Mouse (Mus musculus) forebrain, embryonic 12.5 days (tissue): ENCODE results near the gene Cit. TPM values are rescaled to one million over a fixed set of nuclear protein-coding genes. Genes with fewer than 3 reads are reported as not detected.

Source experiments
- ATAC-seq: fragments of 200-750 bp; cut with Nextera tagmentation; 2 replicates; pipeline ENCODE4 v1.8.0; 2017; ENCODE audit warnings: moderate TSS enrichment; ENCODE audit not compliant: low FRiP score
- H3K27ac ChIP-seq: fragments of 300-500 bp; sonication (generic); 2 replicates; pipeline ENCODE4 v1.5.1; 2016; ENCODE audit warnings: mild to moderate bottlenecking
- H3K27me3 ChIP-seq: fragments of 300-500 bp; sonication (generic); 2 replicates; pipeline ENCODE4 v1.6.1; 2016; ENCODE audit warnings: mild to moderate bottlenecking
- H3K36me3 ChIP-seq: fragments of 300-500 bp; sonication (generic); replicated peaks from 2 replicates; pipeline ENCODE4 v1.6.1; 2016; ENCODE audit warnings: mild to moderate bottlenecking
- H3K4me1 ChIP-seq: fragments of 300-500 bp; sonication (generic); 2 replicates; pipeline ENCODE4 v1.6.1; 2016
- H3K4me2 ChIP-seq: fragments of 300-500 bp; sonication (generic); 2 replicates; pipeline ENCODE4 v1.6.1; 2016; ENCODE audit warnings: mild to moderate bottlenecking, moderate library complexity
- H3K4me3 ChIP-seq: fragments of 300-500 bp; sonication (generic); replicated peaks from 2 replicates; pipeline ENCODE4 v1.5.1; 2016; ENCODE audit warnings: mild to moderate bottlenecking
- H3K9ac ChIP-seq: fragments of 300-500 bp; sonication (generic); 2 replicates; pipeline ENCODE4 v1.6.1; 2016; ENCODE audit warnings: mild to moderate bottlenecking
- H3K9me3 ChIP-seq: fragments of 300-500 bp; sonication (generic); 2 replicates; pipeline ENCODE4 v1.6.1; 2016
- WGBS: fragments of 180-500 bp; shearing (Covaris S2); methylation state at CpG from one replicate; pipeline ENCODE4 v1.1.7; 2016; 5-methylcytosine and 5-hydroxymethylcytosine counted together
- polyA plus RNA-seq: library from polyadenylated mRNA; unstranded; fragments of >200 nt; fragmentation: Nextera tagmentation; extraction: Ambion mirVana; gene quantifications from 2 replicates; pipeline ENCODE4 v1.2.1, GENCODE M21; 2016

Cit gene
- polyA plus RNA-seq, 1 experiment from 2014 or later = 46.5 TPM

GRCm38 (mm10) chr5:116019371-116019770, 174.3 kb downstream of the Cit start:
- H3K27ac ChIP-seq = no peak overlapping the region
- H3K9ac ChIP-seq = no peak overlapping the region
- no peak overlapping the region for H3K4me2 ChIP-seq
- peaks cover 16% of the 10 kb centered on the region for H3K4me1 ChIP-seq
- no peak overlapping the region for H3K4me3 ChIP-seq
- peaks cover 79% of the 10 kb centered on the region for H3K36me3 ChIP-seq
- H3K27me3 ChIP-seq = no peaks in the 10 kb centered on the region
- 88% methylated on average over 11 of the region's 11 CpGs for WGBS
- no peaks in the 10 kb centered on the region for H3K9me3 ChIP-seq
- ATAC-seq = no peak

GRCm38 (mm10) chr5:116021552-116021951, 176.5 kb downstream of the Cit start:
- no peak overlapping the region for H3K9ac ChIP-seq
- no peak overlapping the region for H3K4me3 ChIP-seq
- 93% methylated on average over 14 of the region's 14 CpGs for WGBS

GRCm38 (mm10) chr5:116022131-116022530, 177.1 kb downstream of the Cit start:
- H3K4me2 ChIP-seq = peak overlapping the region; percentile 90; the same call in 1 of the 2 replicates
- H3K9ac ChIP-seq = no peak overlapping the region
- 95% methylated on average over 12 of the region's 12 CpGs for WGBS
- H3K27me3 ChIP-seq = no peaks in the 10 kb centered on the region
- ATAC-seq = no peak
- peaks cover 51% of the 10 kb centered on the region for H3K36me3 ChIP-seq
- H3K9me3 ChIP-seq = no peaks in the 10 kb centered on the region
- no peak overlapping the region for H3K4me3 ChIP-seq
- H3K4me1 ChIP-seq = peaks cover 16% of the 10 kb centered on the region
- H3K27ac ChIP-seq = no peak overlapping the region

More at GRCm38 (mm10) chr5:116021552-116021951, 176.5 kb downstream of the Cit start:
- no peaks in the 10 kb centered on the region for H3K27me3 ChIP-seq
- H3K27ac ChIP-seq = no peak overlapping the region
- H3K4me1 ChIP-seq = peaks cover 16% of the 10 kb centered on the region
- ATAC-seq = no peak
- no peaks in the 10 kb centered on the region for H3K9me3 ChIP-seq
- H3K4me2 ChIP-seq = no peak overlapping the region
- H3K36me3 ChIP-seq = peaks cover 57% of the 10 kb centered on the region

- H3K4me3 ChIP-seq = peak overlapping the region; percentile 80
- no peaks in the 10 kb centered on the region for H3K27me3 ChIP-seq
- H3K36me3 ChIP-seq = peaks cover 45% of the 10 kb centered on the region
- 85% methylated on average over 7 of the region's 7 CpGs for WGBS
- H3K4me1 ChIP-seq = peaks cover 16% of the 10 kb centered on the region
- peak overlapping the region; percentile 82; the same call in 1 of the 2 replicates for H3K9ac ChIP-seq
- H3K9me3 ChIP-seq = no peaks in the 10 kb centered on the region
- peak overlapping the region; percentile 90 for H3K4me2 ChIP-seq
- ATAC-seq = no peak
- H3K27ac ChIP-seq = 0 out of 2 replicates have a peak overlapping the region, but pooled peaks have one; percentile 53
Measured at GRCm38 (mm10) chr5:116022658-116023200, 177.7 kb downstream of the Cit start.

GRCm38 (mm10) chr5:116023251-116023661, 178.2 kb downstream of the Cit start:
- peaks cover 16% of the 10 kb centered on the region for H3K4me1 ChIP-seq
- H3K27ac ChIP-seq = peak overlapping the region; percentile 53
- peaks cover 40% of the 10 kb centered on the region for H3K36me3 ChIP-seq
- H3K9me3 ChIP-seq = no peaks in the 10 kb centered on the region
- H3K9ac ChIP-seq = peak overlapping the region; percentile 82
- peak overlapping the region; percentile 80 for H3K4me3 ChIP-seq
- no peaks in the 10 kb centered on the region for H3K27me3 ChIP-seq
- peak overlapping the region; percentile 90 for H3K4me2 ChIP-seq
- no peak for ATAC-seq
- WGBS = 16% methylated on average over 8 of the region's 8 CpGs

GRCm38 (mm10) chr5:116023821-116024284, 178.8 kb downstream of the Cit start:
- Histone ChIP-seq H3K4me2 (peak overlapping the region; percentile 90), H3K9ac (peak overlapping the region; percentile 82), H3K9me3 (no peaks in the 10 kb centered on the region), H3K4me3 (peak overlapping the region; percentile 80), H3K36me3 (peaks cover 34% of the 10 kb centered on the region), H3K27ac (peak overlapping the region; percentile 84), H3K27me3 (no peaks in the 10 kb centered on the region), H3K4me1 (peaks cover 16% of the 10 kb centered on the region)
- ATAC-seq = peak; percentile 75
- WGBS = 2% methylated on average over 28 of the region's 28 CpGs

GRCm38 (mm10) chr5:116024327-116024739, 179.3 kb downstream of the Cit start, which contains the start of gene Prkab1:
Gene Prkab1, minus strand, starts transcription at chr5:116024508.
- under 1% methylated on average over 46 of the region's 46 CpGs for WGBS
- H3K4me2 ChIP-seq = peak within 1 kb of the TSS; percentile 90
- peaks cover 16% of the 10 kb centered on the region for H3K4me1 ChIP-seq
- H3K36me3 ChIP-seq = peaks cover 29% of the 10 kb centered on the region
- peaks cover 4% of the 10 kb centered on the region for H3K27me3 ChIP-seq
- no peaks in the 10 kb centered on the region for H3K9me3 ChIP-seq
- peak within 1 kb of the TSS; percentile 84 for H3K27ac ChIP-seq
- ATAC-seq = peak; percentile 97
- peak within 1 kb of the TSS; percentile 80 for H3K4me3 ChIP-seq
- peak within 1 kb of the TSS; percentile 82 for H3K9ac ChIP-seq

- 94% methylated on average over 5 of the region's 5 CpGs for WGBS
- no peak for ATAC-seq
- H3K9me3 ChIP-seq = no peaks in the 10 kb centered on the region
- peaks cover 12% of the 10 kb centered on the region for H3K36me3 ChIP-seq
- H3K4me3 ChIP-seq = no peak overlapping the region
- no peak overlapping the region for H3K9ac ChIP-seq
- H3K4me1 ChIP-seq = peaks cover 20% of the 10 kb centered on the region
- no peak overlapping the region for H3K27ac ChIP-seq
- H3K27me3 ChIP-seq = peaks cover 11% of the 10 kb centered on the region
- H3K4me2 ChIP-seq = no peak overlapping the region
Measured at GRCm38 (mm10) chr5:116026107-116026506, 181.0 kb downstream of the Cit start.

GRCm38 (mm10) chr5:116026561-116026960, 181.5 kb downstream of the Cit start:
- H3K36me3 ChIP-seq = peaks cover 7% of the 10 kb centered on the region

GRCm38 (mm10) chr5:116029071-116029470, 184.0 kb downstream of the Cit start:
- Histone ChIP-seq H3K9ac (no peak overlapping the region), H3K27ac (no peak overlapping the region), H3K4me1 (peaks cover 4% of the 10 kb centered on the region), H3K4me2 (no peak overlapping the region), H3K36me3 (no peaks in the 10 kb centered on the region), H3K9me3 (no peaks in the 10 kb centered on the region), H3K4me3 (no peak overlapping the region), H3K27me3 (peaks cover 22% of the 10 kb centered on the region)
- no peak for ATAC-seq
- WGBS = 77% methylated on average over 7 of the region's 7 CpGs

More at GRCm38 (mm10) chr5:116026561-116026960, 181.5 kb downstream of the Cit start:
- Histone ChIP-seq H3K4me1 (peaks cover 20% of the 10 kb centered on the region), H3K27ac (no peak overlapping the region), H3K27me3 (peaks cover 12% of the 10 kb centered on the region), H3K9ac (no peak overlapping the region), H3K4me3 (no peak overlapping the region), H3K4me2 (no peak overlapping the region), H3K9me3 (no peaks in the 10 kb centered on the region)
- WGBS = 93% methylated on average over 14 of the region's 14 CpGs
- ATAC-seq = no peak

- Histone ChIP-seq H3K9me3 (no peaks in the 10 kb centered on the region), H3K27ac (no peak overlapping the region), H3K4me1 (peaks cover 4% of the 10 kb centered on the region), H3K27me3 (peaks cover 22% of the 10 kb centered on the region), H3K36me3 (no peaks in the 10 kb centered on the region), H3K4me3 (peak overlapping the region; percentile 13; the same call in 1 of the 2 replicates), H3K4me2 (peak overlapping the region; percentile 40), H3K9ac (no peak overlapping the region)
- WGBS = 3% methylated on average over 19 of the region's 19 CpGs
- peak; percentile 30; the same call in 1 of the 2 replicates for ATAC-seq
Measured at GRCm38 (mm10) chr5:116030566-116031189, 185.6 kb downstream of the Cit start.

GRCm38 (mm10) chr5:116031190-116031577, 186.1 kb downstream of the Cit start:
- Histone ChIP-seq H3K9me3 (no peaks in the 10 kb centered on the region), H3K27ac (no peak overlapping the region), H3K4me2 (peak overlapping the region; percentile 40), H3K27me3 (peaks cover 22% of the 10 kb centered on the region), H3K9ac (no peak overlapping the region), H3K36me3 (no peaks in the 10 kb centered on the region), H3K4me3 (no peak overlapping the region), H3K4me1 (peaks cover 4% of the 10 kb centered on the region)
- 0 out of 2 replicates have a peak, but pooled peaks have one; percentile 20 for ATAC-seq
- 4% methylated on average over 14 of the region's 14 CpGs for WGBS
